Mouse (Mus musculus): ENCODE data around the gene Krt28. TPM values are rescaled to one million over a fixed set of nuclear protein-coding genes. Genes with fewer than 3 reads are reported as not detected.

Gene Krt28
- 0.32 TPM in 1 of 2 replicates, not detected in the other for polyA plus RNA-seq (2014; fragmentation: Nextera tagmentation; extraction: Ambion mirVana)

DNA sequence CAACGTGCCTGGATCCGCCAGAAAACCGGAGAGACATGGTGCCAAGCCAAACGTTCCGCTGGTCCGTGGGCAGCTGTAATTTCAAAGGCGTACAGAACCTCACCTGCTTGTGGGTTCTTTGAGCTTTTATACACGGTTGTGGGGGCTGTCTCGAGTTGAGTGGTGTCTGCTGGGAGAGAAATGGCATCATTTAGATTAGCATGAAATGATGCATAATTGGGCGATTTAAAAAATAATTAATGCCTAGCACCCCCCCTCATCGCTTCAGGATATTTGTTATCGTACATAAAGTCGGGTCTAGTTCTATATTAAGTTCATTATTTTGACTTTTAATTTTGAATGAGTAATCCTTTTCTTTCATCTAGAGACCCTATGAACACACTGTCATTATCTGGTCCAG, at the start of gene Krt28:
Gene Krt28, minus strand, starts transcription at position 101 of the 400 bp plus-strand sequence.
- Histone ChIP-seq H3K4me3 (ENCODE audit: low read depth, low read length) (no peak within 1 kb of the TSS), H3K4me2 (no peak within 1 kb of the TSS), H3K27me3 (replicated peaks; ENCODE audit: control insufficient read depth, insufficient read depth, low read length) (no peaks in the 10 kb centered on the region), H3K36me3 (ENCODE audit: control insufficient read depth, insufficient read depth, low read length) (no peaks in the 10 kb centered on the region), H3K9me3 (ENCODE audit: control insufficient read depth, low read length) (no peaks in the 10 kb centered on the region), H3K9ac (ENCODE audit: low read depth, low read length) (no peak within 1 kb of the TSS), H3K27ac (ENCODE audit: low read depth, low read length) (no peak within 1 kb of the TSS), H3K4me1 (replicated peaks; ENCODE audit: control insufficient read depth, insufficient read depth, low read length) (no peaks in the 10 kb centered on the region)
- DNase-seq (ENCODE audit: low spot score) (no peak), ATAC-seq (replicated peaks; ENCODE audit: low FRiP score) (no peak)
- WGBS: 75% methylated on average over 13 of the region's 13 CpGs

DNA sequence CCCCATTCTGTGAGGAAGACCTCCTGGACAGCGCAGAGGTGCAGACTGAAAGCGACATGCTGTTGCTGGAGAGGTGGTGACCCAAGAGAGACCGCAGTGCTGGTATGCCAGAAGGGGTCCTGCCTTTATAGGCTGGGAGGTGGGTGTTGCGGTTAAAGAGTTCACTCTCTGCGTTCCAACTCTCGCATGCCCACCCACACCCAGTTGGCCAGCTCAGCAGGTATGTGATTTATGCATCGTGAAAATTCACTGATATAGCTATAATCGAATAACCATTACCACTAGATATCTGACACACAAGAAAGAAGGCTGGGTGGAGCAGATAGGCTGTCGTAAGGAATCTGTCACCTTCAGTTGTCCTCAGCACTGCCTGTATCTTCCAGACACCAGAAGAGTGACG, 47.5 kb upstream of the Krt28 start, which contains the start of gene Krt12:
Gene Krt12, minus strand, starts transcription at position 101 of the 400 bp plus-strand sequence.
- H3K4me2 ChIP-seq: no peak within 1 kb of the TSS
- no peak within 1 kb of the TSS for H3K27ac ChIP-seq (ENCODE audit: low read depth, low read length)
- H3K36me3 ChIP-seq (ENCODE audit: control insufficient read depth, insufficient read depth, low read length): no peaks in the 10 kb centered on the region
- no peaks in the 10 kb centered on the region for H3K9me3 ChIP-seq (ENCODE audit: control insufficient read depth, low read length)
- no peak within 1 kb of the TSS for H3K4me3 ChIP-seq (ENCODE audit: low read depth, low read length)
- H3K4me1 ChIP-seq (replicated peaks; ENCODE audit: control insufficient read depth, insufficient read depth, low read length): no peaks in the 10 kb centered on the region
- no peaks in the 10 kb centered on the region for H3K27me3 ChIP-seq (replicated peaks; ENCODE audit: control insufficient read depth, insufficient read depth, low read length)
- DNase-seq (ENCODE audit: low spot score) (no peak), ATAC-seq (replicated peaks; ENCODE audit: low FRiP score) (no peak)
- no peak within 1 kb of the TSS for H3K9ac ChIP-seq (ENCODE audit: low read depth, low read length)
- 76% methylated on average over 10 of the region's 10 CpGs for WGBS

DNA sequence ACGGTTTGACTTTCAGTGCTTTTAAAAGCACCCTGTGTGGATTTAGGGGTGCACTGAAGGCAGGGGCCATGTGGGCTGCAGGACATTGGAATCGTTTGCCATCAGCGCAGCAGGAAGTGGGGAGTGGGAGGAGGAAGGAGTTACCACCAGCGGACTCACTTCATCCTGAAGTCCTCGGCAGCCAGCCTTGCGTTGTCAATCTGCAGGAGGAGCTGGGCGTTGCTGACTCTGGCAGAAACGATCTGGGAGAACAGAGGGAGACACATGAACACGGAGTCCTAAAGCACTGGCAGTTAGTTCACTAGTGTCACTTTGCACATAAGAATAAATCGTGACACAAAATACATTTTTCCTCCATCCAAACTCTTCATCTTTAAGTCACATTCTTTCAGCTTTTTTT, 45.9 kb upstream of the Krt28 start:
- Histone ChIP-seq H3K4me1 (replicated peaks; ENCODE audit: control insufficient read depth, insufficient read depth, low read length) (no peaks in the 10 kb centered on the region), H3K36me3 (ENCODE audit: control insufficient read depth, insufficient read depth, low read length) (no peaks in the 10 kb centered on the region), H3K4me3 (ENCODE audit: low read depth, low read length) (no peak overlapping the region), H3K4me2 (no peak overlapping the region), H3K27me3 (replicated peaks; ENCODE audit: control insufficient read depth, insufficient read depth, low read length) (no peaks in the 10 kb centered on the region), H3K9ac (ENCODE audit: low read depth, low read length) (no peak overlapping the region), H3K27ac (ENCODE audit: low read depth, low read length) (no peak overlapping the region), H3K9me3 (ENCODE audit: control insufficient read depth, low read length) (no peaks in the 10 kb centered on the region)
- DNase-seq (ENCODE audit: low spot score): no peak
- no peak for ATAC-seq (replicated peaks; ENCODE audit: low FRiP score)
- WGBS: 42% methylated on average over 10 of the region's 10 CpGs

DNA sequence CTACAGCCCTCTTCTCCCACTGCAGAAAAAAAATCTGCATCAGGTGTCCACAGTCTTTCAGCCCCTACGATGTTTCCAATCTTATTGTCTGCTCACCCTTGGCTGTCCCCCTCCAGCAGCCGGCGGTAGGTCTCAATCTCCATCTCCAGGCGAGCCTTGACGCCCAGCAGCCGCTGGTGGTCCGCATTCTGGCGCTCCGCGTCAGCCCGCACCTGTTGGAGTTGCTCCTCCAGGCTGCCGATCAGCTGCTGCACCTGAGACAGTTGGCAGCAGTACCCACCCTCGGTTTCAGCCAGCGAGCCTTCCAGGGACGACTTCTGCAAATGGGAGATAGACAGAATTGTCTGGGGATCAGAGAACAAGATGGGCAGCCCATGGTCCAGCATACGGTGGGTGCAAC, 43.1 kb upstream of the Krt28 start:
- DNase-seq (ENCODE audit: low spot score): no peak
- Histone ChIP-seq H3K27me3 (replicated peaks; ENCODE audit: control insufficient read depth, insufficient read depth, low read length) (no peaks in the 10 kb centered on the region), H3K36me3 (ENCODE audit: control insufficient read depth, insufficient read depth, low read length) (no peaks in the 10 kb centered on the region), H3K4me1 (replicated peaks; ENCODE audit: control insufficient read depth, insufficient read depth, low read length) (no peaks in the 10 kb centered on the region), H3K27ac (ENCODE audit: low read depth, low read length) (no peak overlapping the region), H3K9me3 (ENCODE audit: control insufficient read depth, low read length) (no peaks in the 10 kb centered on the region), H3K4me2 (no peak overlapping the region), H3K4me3 (ENCODE audit: low read depth, low read length) (no peak overlapping the region), H3K9ac (ENCODE audit: low read depth, low read length) (no peak overlapping the region)
- 67% methylated on average over 16 of the region's 16 CpGs for WGBS
- no peak for ATAC-seq (replicated peaks; ENCODE audit: low FRiP score)

DNA sequence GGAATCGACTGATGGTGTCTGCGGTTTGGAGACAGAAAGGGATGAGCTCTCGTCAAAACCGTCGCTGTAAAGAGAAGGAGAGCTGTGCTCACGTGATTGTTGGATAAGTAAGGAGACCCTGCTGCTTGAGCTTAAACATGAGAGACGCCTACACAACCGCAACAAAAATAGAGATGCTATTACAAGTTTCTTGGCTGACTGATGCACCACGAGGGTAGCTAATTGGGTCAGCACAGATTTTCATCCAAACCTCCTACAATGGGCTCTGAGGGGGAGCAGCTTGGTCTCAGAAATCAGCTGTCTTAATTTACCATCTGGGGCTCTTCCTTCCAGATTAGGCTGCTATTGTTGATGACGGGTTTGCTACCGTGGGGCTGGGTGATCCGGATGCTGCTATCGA, 42.2 kb upstream of the Krt28 start:
- no peak overlapping the region for H3K4me2 ChIP-seq
- no peak overlapping the region for H3K27ac ChIP-seq (ENCODE audit: low read depth, low read length)
- no peaks in the 10 kb centered on the region for H3K4me1 ChIP-seq (replicated peaks; ENCODE audit: control insufficient read depth, insufficient read depth, low read length)
- H3K9ac ChIP-seq (ENCODE audit: low read depth, low read length): no peak overlapping the region
- no peak for DNase-seq (ENCODE audit: low spot score)
- no peaks in the 10 kb centered on the region for H3K27me3 ChIP-seq (replicated peaks; ENCODE audit: control insufficient read depth, insufficient read depth, low read length)
- WGBS: 81% methylated on average over 13 of the region's 13 CpGs
- no peaks in the 10 kb centered on the region for H3K36me3 ChIP-seq (ENCODE audit: control insufficient read depth, insufficient read depth, low read length)
- no peaks in the 10 kb centered on the region for H3K9me3 ChIP-seq (ENCODE audit: control insufficient read depth, low read length)
- no peak overlapping the region for H3K4me3 ChIP-seq (ENCODE audit: low read depth, low read length)
- ATAC-seq (replicated peaks; ENCODE audit: low FRiP score): no peak

DNA sequence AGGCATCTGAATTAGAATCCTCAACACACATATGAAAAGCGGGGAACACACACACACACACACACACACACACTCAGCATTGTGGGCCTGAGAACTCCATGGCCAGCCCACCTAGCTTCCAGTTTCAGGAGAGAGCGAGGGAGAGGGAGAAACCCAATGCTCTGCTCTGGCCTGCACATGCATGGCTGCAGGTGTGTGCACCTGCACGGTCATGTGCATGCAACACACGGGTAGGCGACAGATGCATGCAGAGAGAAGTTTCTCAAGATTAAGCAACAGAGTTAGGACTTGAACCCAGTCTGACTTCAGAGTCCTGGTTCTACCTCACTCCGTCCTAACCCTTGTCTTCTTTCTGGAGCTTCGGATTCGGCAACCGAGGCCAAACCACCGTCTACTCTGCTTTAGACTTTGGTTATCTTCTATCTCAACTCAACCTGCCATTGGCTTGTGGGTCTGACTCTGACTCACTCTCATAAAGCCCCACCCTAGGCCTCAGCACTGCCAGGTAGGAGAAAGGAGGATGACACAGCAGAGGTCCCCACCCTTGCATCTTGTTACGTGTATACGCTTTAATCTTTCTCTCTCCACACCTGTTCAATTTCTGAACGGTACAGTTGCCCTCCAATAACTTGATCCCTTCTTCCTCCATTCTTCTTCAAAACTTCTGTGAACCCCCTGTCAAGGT, 39.9 kb upstream of the Krt28 start:
- ATAC-seq (replicated peaks; ENCODE audit: low FRiP score) (no peak), DNase-seq (ENCODE audit: low spot score) (no peak)
- Histone ChIP-seq H3K27me3 (replicated peaks; ENCODE audit: control insufficient read depth, insufficient read depth, low read length) (no peaks in the 10 kb centered on the region), H3K4me3 (ENCODE audit: low read depth, low read length) (no peak overlapping the region), H3K4me2 (no peak overlapping the region), H3K27ac (ENCODE audit: low read depth, low read length) (no peak overlapping the region), H3K4me1 (replicated peaks; ENCODE audit: control insufficient read depth, insufficient read depth, low read length) (no peaks in the 10 kb centered on the region), H3K36me3 (ENCODE audit: control insufficient read depth, insufficient read depth, low read length) (no peaks in the 10 kb centered on the region), H3K9ac (ENCODE audit: low read depth, low read length) (no peak overlapping the region), H3K9me3 (ENCODE audit: control insufficient read depth, low read length) (no peaks in the 10 kb centered on the region)
- 85% methylated on average over 13 of the region's 13 CpGs for WGBS

DNA sequence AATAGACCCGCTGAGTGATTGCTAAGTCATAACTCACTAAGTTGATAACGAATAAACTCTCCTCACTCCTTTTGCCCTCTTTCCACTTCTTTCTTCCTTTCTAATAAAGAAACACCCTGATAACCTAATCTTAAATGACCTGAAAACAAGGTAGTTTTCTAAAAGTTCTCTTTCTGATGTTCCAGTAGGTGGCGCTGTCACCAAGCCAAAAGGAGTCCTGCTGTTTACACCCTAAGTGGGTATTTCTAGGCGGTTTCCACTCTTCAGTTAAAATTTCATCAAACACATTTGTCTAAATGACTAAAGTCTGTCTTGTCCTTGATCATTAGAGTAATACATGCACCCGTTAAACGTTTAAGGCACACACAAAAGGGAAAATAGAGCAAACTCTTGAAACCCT, 38.5 kb upstream of the Krt28 start:
- no peak for DNase-seq (ENCODE audit: low spot score)
- no peaks in the 10 kb centered on the region for H3K27me3 ChIP-seq (replicated peaks; ENCODE audit: control insufficient read depth, insufficient read depth, low read length)
- H3K9ac ChIP-seq (ENCODE audit: low read depth, low read length): no peak overlapping the region
- WGBS: 14% methylated on average over 6 of the region's 6 CpGs
- no peaks in the 10 kb centered on the region for H3K36me3 ChIP-seq (ENCODE audit: control insufficient read depth, insufficient read depth, low read length)
- no peaks in the 10 kb centered on the region for H3K4me1 ChIP-seq (replicated peaks; ENCODE audit: control insufficient read depth, insufficient read depth, low read length)
- ATAC-seq (replicated peaks; ENCODE audit: low FRiP score): no peak
- H3K4me2 ChIP-seq: no peak overlapping the region
- H3K4me3 ChIP-seq (ENCODE audit: low read depth, low read length): no peak overlapping the region
- no peaks in the 10 kb centered on the region for H3K9me3 ChIP-seq (ENCODE audit: control insufficient read depth, low read length)
- no peak overlapping the region for H3K27ac ChIP-seq (ENCODE audit: low read depth, low read length)

DNA sequence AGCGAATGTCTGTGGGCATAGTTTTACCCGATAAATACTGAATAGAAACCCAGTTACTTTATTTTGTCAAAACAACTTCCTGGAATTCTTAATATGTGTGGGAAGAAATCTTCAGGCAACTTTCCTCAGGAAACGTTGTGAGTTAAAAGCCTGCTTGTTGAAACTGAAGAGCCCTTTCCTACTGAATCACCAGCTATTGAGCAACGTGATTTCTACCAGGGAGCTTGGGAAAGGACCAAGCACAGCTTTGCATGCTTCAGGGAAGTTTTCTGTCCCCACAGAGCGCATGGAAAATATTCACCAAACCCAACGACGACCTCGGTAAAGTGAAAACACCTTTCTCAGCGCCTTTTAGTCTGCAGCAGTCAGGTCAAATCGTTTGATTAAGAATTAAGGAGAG, 31.5 kb upstream of the Krt28 start:
- DNase-seq (ENCODE audit: low spot score): no peak
- no peak overlapping the region for H3K9ac ChIP-seq (ENCODE audit: low read depth, low read length)
- no peaks in the 10 kb centered on the region for H3K36me3 ChIP-seq (ENCODE audit: control insufficient read depth, insufficient read depth, low read length)
- H3K4me1 ChIP-seq (replicated peaks; ENCODE audit: control insufficient read depth, insufficient read depth, low read length): no peaks in the 10 kb centered on the region
- no peak overlapping the region for H3K4me2 ChIP-seq
- H3K4me3 ChIP-seq (ENCODE audit: low read depth, low read length): no peak overlapping the region
- H3K27me3 ChIP-seq (replicated peaks; ENCODE audit: control insufficient read depth, insufficient read depth, low read length): no peaks in the 10 kb centered on the region
- no peak overlapping the region for H3K27ac ChIP-seq (ENCODE audit: low read depth, low read length)
- WGBS: 71% methylated on average over 10 of the region's 10 CpGs
- H3K9me3 ChIP-seq (ENCODE audit: control insufficient read depth, low read length): no peaks in the 10 kb centered on the region
- ATAC-seq (replicated peaks; ENCODE audit: low FRiP score): no peak

DNA sequence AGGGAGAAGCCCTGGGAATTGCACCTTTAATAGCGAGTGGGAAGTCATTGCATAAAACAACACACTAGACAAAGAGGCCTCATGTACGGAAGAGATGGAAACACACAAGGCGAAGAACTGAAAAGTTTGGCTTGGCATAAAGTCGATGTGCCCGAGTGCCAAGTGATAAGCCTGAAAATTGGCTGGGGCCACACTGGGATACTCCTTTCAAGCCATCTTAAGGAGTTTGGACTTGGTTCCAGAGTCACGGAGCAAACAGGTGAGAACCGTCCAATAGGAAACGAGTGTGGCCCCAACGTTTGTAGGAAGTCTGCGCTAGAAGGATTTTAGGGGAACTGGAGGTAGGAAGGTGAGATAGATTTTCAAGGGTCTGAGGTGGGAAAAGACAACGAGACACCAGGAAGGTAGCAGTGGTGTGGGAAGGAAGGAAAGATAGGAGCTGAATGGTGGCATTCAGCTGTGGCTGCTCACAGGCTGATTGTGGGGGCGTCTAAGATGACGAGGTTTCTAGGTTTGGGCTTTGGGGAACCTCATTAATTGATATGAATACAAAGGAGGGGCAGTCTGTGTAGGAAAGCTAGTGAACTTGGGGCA, 25.4 kb upstream of the Krt28 start:
- no peak for ATAC-seq (replicated peaks; ENCODE audit: low FRiP score)
- Histone ChIP-seq H3K4me3 (ENCODE audit: low read depth, low read length) (no peak overlapping the region), H3K36me3 (ENCODE audit: control insufficient read depth, insufficient read depth, low read length) (no peaks in the 10 kb centered on the region), H3K27ac (ENCODE audit: low read depth, low read length) (no peak overlapping the region), H3K9ac (ENCODE audit: low read depth, low read length) (no peak overlapping the region), H3K9me3 (ENCODE audit: control insufficient read depth, low read length) (no peaks in the 10 kb centered on the region), H3K4me1 (replicated peaks; ENCODE audit: control insufficient read depth, insufficient read depth, low read length) (no peaks in the 10 kb centered on the region), H3K27me3 (replicated peaks; ENCODE audit: control insufficient read depth, insufficient read depth, low read length) (no peaks in the 10 kb centered on the region), H3K4me2 (no peak overlapping the region)
- DNase-seq (ENCODE audit: low spot score): no peak
- 80% methylated on average over 13 of the region's 13 CpGs for WGBS
